Mouse (Mus musculus): ENCODE measurements around the gene Satb2. TPM values are rescaled to one million over a fixed set of nuclear protein-coding genes. Genes with fewer than 3 reads are reported as not detected.

Gene Satb2
- polyA plus RNA-seq, 1 experiment from 2014 or later = 0.96 TPM

DNA sequence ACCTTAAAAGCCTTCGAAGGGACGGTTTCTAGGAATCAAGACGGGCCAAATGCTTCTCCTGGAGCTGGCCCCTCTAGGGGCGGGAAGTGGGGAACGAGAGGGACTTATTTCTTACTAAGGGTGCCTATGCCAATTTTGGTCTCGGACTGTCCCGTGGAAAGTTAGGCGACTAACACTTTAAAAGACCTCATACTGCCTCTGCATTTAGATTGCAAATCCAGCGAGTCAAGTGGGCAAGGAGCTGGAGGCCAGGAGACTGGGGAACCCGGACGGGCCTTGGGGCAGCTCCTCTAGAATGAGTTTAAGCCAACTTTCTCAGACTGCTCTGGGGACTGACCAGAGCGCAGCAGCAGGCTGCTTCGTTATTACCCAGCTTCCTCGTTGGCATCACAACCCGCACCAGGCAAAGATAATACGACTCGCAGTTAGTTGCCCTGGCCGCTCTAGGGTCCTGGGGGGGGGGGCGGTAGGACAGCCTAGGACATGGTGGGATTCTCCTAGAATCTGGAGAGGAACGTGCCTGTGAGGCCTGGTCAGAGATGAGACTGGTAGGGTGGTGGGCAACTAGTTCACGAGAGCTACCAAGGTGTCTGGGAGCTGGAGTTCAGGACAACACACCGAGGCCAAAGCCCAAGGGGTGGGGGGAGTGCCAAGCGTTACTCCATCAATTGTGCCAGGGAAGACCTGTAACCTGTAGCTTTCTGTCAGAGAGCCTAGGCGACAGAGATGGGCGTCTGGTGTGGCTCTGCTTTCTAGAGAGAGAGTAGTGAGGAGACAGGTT is 2.2 kb downstream of the Satb2 start:
- Histone ChIP-seq H3K27ac (no peak overlapping the region), H3K36me3 (replicated peaks; ENCODE audit: control insufficient read depth, insufficient read depth) (no peaks in the 10 kb centered on the region), H3K4me1 (replicated peaks; ENCODE audit: control insufficient read depth, insufficient read depth, low read length) (peaks cover 11% of the 10 kb centered on the region), H3K27me3 (ENCODE audit: control insufficient read depth, insufficient read depth, low read length) (peaks cover 68% of the 10 kb centered on the region), H3K9me3 (ENCODE audit: control insufficient read depth, low read length) (no peaks in the 10 kb centered on the region), H3K9ac (no peak overlapping the region), H3K4me3 (replicated peaks; ENCODE audit: low read length) (peak overlapping the region; percentile 26; the same call in 1 of the 2 replicates), H3K4me2 (replicated peaks) (peak overlapping the region; percentile 50; the same call in 1 of the 2 replicates)
- ATAC-seq (ENCODE audit: low FRiP score) (no peak), DNase-seq (ENCODE audit: low spot score) (no peak)
- 1% methylated on average over 25 of the region's 25 CpGs for WGBS

DNA sequence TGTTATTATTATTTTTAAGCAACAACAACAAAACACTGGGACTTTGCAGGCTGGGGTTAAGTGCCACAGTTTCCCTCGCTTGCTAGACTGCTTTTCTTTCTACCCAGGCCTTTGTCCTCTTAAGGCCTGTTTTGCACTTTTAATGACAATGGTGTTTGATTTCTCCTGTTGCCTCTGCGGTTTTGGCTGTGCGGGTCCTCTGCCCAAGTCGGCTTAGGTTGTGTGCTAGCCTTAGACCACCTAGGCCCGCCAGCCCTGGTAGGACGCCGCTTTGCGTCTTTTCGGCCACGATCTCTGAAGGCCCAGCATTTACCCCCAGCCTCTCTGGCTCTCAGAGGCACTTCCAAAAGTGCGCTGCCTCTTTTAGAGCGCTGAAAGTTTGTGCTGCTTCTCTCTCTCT is 2.9 kb downstream of the Satb2 start:
- no peak overlapping the region for H3K27ac ChIP-seq
- H3K4me2 ChIP-seq (replicated peaks) = no peak overlapping the region
- H3K27me3 ChIP-seq (ENCODE audit: control insufficient read depth, insufficient read depth, low read length) = peaks cover 68% of the 10 kb centered on the region
- H3K9me3 ChIP-seq (ENCODE audit: control insufficient read depth, low read length) = no peaks in the 10 kb centered on the region
- H3K36me3 ChIP-seq (replicated peaks; ENCODE audit: control insufficient read depth, insufficient read depth) = no peaks in the 10 kb centered on the region
- under 1% methylated on average over 12 of the region's 12 CpGs for WGBS
- H3K4me3 ChIP-seq (replicated peaks; ENCODE audit: low read length) = no peak overlapping the region
- no peak for ATAC-seq (ENCODE audit: low FRiP score)
- no peak overlapping the region for H3K9ac ChIP-seq
- peaks cover 17% of the 10 kb centered on the region for H3K4me1 ChIP-seq (replicated peaks; ENCODE audit: control insufficient read depth, insufficient read depth, low read length)
- DNase-seq (ENCODE audit: low spot score) = no peak

- Histone ChIP-seq H3K27ac (no peak overlapping the region), H3K27me3 (ENCODE audit: control insufficient read depth, insufficient read depth, low read length) (peaks cover 65% of the 10 kb centered on the region), H3K9me3 (ENCODE audit: control insufficient read depth, low read length) (no peaks in the 10 kb centered on the region), H3K36me3 (replicated peaks; ENCODE audit: control insufficient read depth, insufficient read depth) (no peaks in the 10 kb centered on the region), H3K4me1 (replicated peaks; ENCODE audit: control insufficient read depth, insufficient read depth, low read length) (peaks cover 23% of the 10 kb centered on the region), H3K4me3 (replicated peaks; ENCODE audit: low read length) (no peak overlapping the region), H3K9ac (no peak overlapping the region), H3K4me2 (replicated peaks) (no peak overlapping the region)
- 7% methylated on average over 14 of the region's 14 CpGs for WGBS
- DNase-seq (ENCODE audit: low spot score) (no peak), ATAC-seq (ENCODE audit: low FRiP score) (no peak)
Measured at GRCm38 (mm10) chr1:56974187-56974586, 4.3 kb downstream of the Satb2 start.

- Histone ChIP-seq H3K9ac (peak overlapping the region; percentile 57; the same call in 1 of the 2 replicates), H3K36me3 (replicated peaks; ENCODE audit: control insufficient read depth, insufficient read depth) (no peaks in the 10 kb centered on the region), H3K4me2 (replicated peaks) (peak overlapping the region; percentile 96), H3K4me1 (replicated peaks; ENCODE audit: control insufficient read depth, insufficient read depth, low read length) (peaks cover 23% of the 10 kb centered on the region), H3K27me3 (ENCODE audit: control insufficient read depth, insufficient read depth, low read length) (peaks cover 68% of the 10 kb centered on the region), H3K4me3 (replicated peaks; ENCODE audit: low read length) (peak overlapping the region; percentile 62), H3K9me3 (ENCODE audit: control insufficient read depth, low read length) (no peaks in the 10 kb centered on the region), H3K27ac (no peak overlapping the region)
- under 1% methylated on average over 16 of the region's 16 CpGs for WGBS
- DNase-seq (ENCODE audit: low spot score) (no peak), ATAC-seq (ENCODE audit: low FRiP score) (0 out of 2 replicates have a peak, but pooled peaks have one; percentile 0)
Measured at GRCm38 (mm10) chr1:56973593-56973950, 4.9 kb downstream of the Satb2 start.

GRCm38 (mm10) chr1:56972950-56973592 is 5.4 kb downstream of the Satb2 start:
- H3K4me1 ChIP-seq (replicated peaks; ENCODE audit: control insufficient read depth, insufficient read depth, low read length) = peaks cover 23% of the 10 kb centered on the region
- H3K27me3 ChIP-seq (ENCODE audit: control insufficient read depth, insufficient read depth, low read length) = peaks cover 68% of the 10 kb centered on the region
- peak; percentile 75 for ATAC-seq (ENCODE audit: low FRiP score)
- H3K4me3 ChIP-seq (replicated peaks; ENCODE audit: low read length) = peak overlapping the region; percentile 62
- WGBS = 0% methylated on average over 47 of the region's 47 CpGs
- no peaks in the 10 kb centered on the region for H3K9me3 ChIP-seq (ENCODE audit: control insufficient read depth, low read length)
- H3K9ac ChIP-seq = peak overlapping the region; percentile 57
- H3K4me2 ChIP-seq (replicated peaks) = peak overlapping the region; percentile 96
- H3K36me3 ChIP-seq (replicated peaks; ENCODE audit: control insufficient read depth, insufficient read depth) = no peaks in the 10 kb centered on the region
- peak overlapping the region; percentile 72 for H3K27ac ChIP-seq
- peak; percentile 90 for DNase-seq (ENCODE audit: low spot score)

DNA sequence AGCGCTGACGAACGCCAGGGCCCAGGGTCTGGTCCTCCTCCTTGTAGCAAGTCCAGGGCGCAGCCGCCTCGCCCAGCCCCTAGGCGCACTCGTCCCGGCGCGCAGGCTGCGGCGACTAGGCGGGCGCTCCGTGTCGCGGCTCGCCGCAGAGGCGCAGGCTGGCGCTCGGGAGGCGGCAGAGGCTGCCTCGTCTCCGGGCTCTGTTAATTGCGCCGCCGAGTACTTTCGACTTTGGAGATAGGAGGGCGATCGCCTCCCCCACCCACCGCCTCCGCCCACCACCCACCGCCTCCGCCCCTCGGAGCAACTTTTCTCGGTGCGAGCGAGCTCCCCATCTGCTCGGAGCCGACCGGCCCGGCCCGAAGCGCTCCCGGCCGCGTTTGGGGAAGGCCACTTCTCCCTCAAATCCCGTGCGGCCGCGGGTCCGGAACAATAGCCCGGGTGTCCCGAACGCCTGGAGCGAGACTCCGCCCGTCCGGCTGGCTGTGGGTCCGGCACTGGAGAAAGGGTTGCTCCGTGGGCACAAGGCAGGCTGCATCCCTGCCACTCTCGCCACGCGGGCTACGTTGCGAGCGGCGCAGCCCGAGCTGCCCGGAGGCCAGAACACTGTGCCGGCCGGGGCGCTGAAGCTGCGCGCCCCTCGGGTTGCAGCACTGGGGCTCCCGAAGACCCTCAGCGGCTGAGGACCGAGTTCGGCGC is 6.0 kb downstream of the Satb2 start:
- under 1% methylated on average over 76 of the region's 83 CpGs for WGBS
- peaks cover 68% of the 10 kb centered on the region for H3K27me3 ChIP-seq (ENCODE audit: control insufficient read depth, insufficient read depth, low read length)
- no peaks in the 10 kb centered on the region for H3K9me3 ChIP-seq (ENCODE audit: control insufficient read depth, low read length)
- ATAC-seq (ENCODE audit: low FRiP score) (peak; percentile 55), DNase-seq (ENCODE audit: low spot score) (no peak)
- peak overlapping the region; percentile 62 for H3K4me3 ChIP-seq (replicated peaks; ENCODE audit: low read length)
- peaks cover 23% of the 10 kb centered on the region for H3K4me1 ChIP-seq (replicated peaks; ENCODE audit: control insufficient read depth, insufficient read depth, low read length)
- peak overlapping the region; percentile 72 for H3K27ac ChIP-seq
- no peaks in the 10 kb centered on the region for H3K36me3 ChIP-seq (replicated peaks; ENCODE audit: control insufficient read depth, insufficient read depth)
- H3K4me2 ChIP-seq (replicated peaks) = peak overlapping the region; percentile 96
- peak overlapping the region; percentile 57 for H3K9ac ChIP-seq

- H3K27me3 ChIP-seq (ENCODE audit: control insufficient read depth, insufficient read depth, low read length) = peaks cover 63% of the 10 kb centered on the region
- peak overlapping the region; percentile 62 for H3K4me3 ChIP-seq (replicated peaks; ENCODE audit: low read length)
- ATAC-seq (ENCODE audit: low FRiP score) (no peak), DNase-seq (ENCODE audit: low spot score) (no peak)
- H3K4me2 ChIP-seq (replicated peaks) = peak overlapping the region; percentile 96
- 0% methylated on average over 20 of the region's 23 CpGs for WGBS
- H3K9me3 ChIP-seq (ENCODE audit: control insufficient read depth, low read length) = no peaks in the 10 kb centered on the region
- peak overlapping the region; percentile 57 for H3K9ac ChIP-seq
- no peak overlapping the region for H3K27ac ChIP-seq
- no peaks in the 10 kb centered on the region for H3K36me3 ChIP-seq (replicated peaks; ENCODE audit: control insufficient read depth, insufficient read depth)
- H3K4me1 ChIP-seq (replicated peaks; ENCODE audit: control insufficient read depth, insufficient read depth, low read length) = peaks cover 20% of the 10 kb centered on the region
Measured at GRCm38 (mm10) chr1:56971942-56972250, 6.6 kb downstream of the Satb2 start.

- H3K27me3 ChIP-seq (ENCODE audit: control insufficient read depth, insufficient read depth, low read length) = peaks cover 58% of the 10 kb centered on the region
- H3K4me1 ChIP-seq (replicated peaks; ENCODE audit: control insufficient read depth, insufficient read depth, low read length) = peaks cover 19% of the 10 kb centered on the region
- DNase-seq (ENCODE audit: low spot score) = no peak
- H3K4me2 ChIP-seq (replicated peaks) = peak overlapping the region; percentile 96
- H3K36me3 ChIP-seq (replicated peaks; ENCODE audit: control insufficient read depth, insufficient read depth) = no peaks in the 10 kb centered on the region
- H3K27ac ChIP-seq = no peak overlapping the region
- ATAC-seq (ENCODE audit: low FRiP score) = 0 out of 2 replicates have a peak, but pooled peaks have one; percentile 8
- WGBS = 0% methylated on average over 28 of the region's 29 CpGs
- peak overlapping the region; percentile 57 for H3K9ac ChIP-seq
- peak overlapping the region; percentile 62 for H3K4me3 ChIP-seq (replicated peaks; ENCODE audit: low read length)
- H3K9me3 ChIP-seq (ENCODE audit: control insufficient read depth, low read length) = no peaks in the 10 kb centered on the region
Measured at GRCm38 (mm10) chr1:56971441-56971861, 7.0 kb downstream of the Satb2 start.

DNA sequence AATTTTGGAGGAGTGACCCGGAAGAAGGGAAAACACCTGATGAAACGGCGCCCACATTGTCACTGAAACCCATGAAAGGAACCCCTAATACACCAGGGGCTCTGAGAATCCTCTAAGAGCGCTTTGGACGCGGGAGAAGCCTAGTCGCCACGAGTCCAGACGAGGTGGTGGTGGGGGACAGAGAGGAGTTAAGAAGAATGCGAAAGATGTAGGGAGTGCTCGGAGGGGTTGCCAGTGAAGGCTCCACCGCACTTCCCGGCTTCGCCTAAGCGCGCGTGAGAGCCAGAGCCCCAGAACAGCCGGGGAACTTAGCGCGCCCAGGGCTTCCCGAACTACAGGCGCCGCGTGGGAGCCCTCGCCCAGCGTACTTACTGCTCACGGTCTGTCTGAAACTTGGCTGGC is 7.7 kb downstream of the Satb2 start:
- DNase-seq (ENCODE audit: low spot score) = no peak

More for the DNA sequence above, 7.7 kb downstream of the Satb2 start:
- Histone ChIP-seq H3K27me3 (ENCODE audit: control insufficient read depth, insufficient read depth, low read length) (peaks cover 51% of the 10 kb centered on the region), H3K27ac (no peak overlapping the region), H3K9me3 (ENCODE audit: control insufficient read depth, low read length) (no peaks in the 10 kb centered on the region), H3K4me2 (replicated peaks) (peak overlapping the region; percentile 96), H3K36me3 (replicated peaks; ENCODE audit: control insufficient read depth, insufficient read depth) (no peaks in the 10 kb centered on the region), H3K9ac (peak overlapping the region; percentile 57; the same call in 1 of the 2 replicates), H3K4me1 (replicated peaks; ENCODE audit: control insufficient read depth, insufficient read depth, low read length) (peaks cover 19% of the 10 kb centered on the region), H3K4me3 (replicated peaks; ENCODE audit: low read length) (peak overlapping the region; percentile 62)
- no peak for ATAC-seq (ENCODE audit: low FRiP score)
- 1% methylated on average over 27 of the region's 27 CpGs for WGBS

All from hindbrain, embryonic 14.5 days (tissue).